Mouse (Mus musculus) thymus, postnatal 36 days (tissue): ENCODE measurements around the gene Smarcd3.
A peak's percentile ranks its signal among the peaks of the same experiment; 100 is the strongest.

Experiments used
- DNase-seq, 2 experiments: peaks; one replicate each; pipeline ENCODE4 v3.0.0; 2022; ENCODE audit warnings: mixed read lengths in 2 of 2

The Smarcd3 gene

DNA sequence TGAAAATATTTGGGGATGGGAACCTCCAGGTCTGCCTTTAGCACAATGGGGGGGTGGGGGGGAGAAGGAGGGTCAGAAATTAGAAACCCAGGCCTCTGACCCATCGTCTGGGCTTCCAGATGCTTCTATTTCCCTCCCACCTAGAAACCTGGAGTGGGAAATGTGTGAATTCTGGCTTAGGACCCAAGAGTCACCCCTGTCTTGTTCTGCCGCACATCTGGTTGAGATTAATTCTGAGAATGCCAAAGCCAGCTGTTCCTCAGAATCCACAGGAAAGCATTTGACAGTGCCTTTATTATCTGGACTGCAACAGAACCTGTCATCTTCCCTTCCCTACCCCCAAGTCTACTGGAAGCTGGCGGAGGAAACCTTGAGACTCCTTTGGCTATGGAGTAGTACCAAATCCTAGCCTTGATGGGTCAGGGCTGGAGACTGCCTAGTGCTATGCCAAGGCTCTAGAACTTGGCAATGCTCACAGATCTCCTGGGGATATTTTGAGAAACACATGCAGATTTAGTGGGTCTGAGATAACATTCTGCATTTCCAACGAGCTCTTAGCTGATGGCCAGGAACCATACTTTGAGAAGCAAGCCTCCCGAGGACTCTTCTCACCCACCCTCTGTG is 70.5 kb downstream of the Smarcd3 start:
- no peak for DNase-seq

DNA sequence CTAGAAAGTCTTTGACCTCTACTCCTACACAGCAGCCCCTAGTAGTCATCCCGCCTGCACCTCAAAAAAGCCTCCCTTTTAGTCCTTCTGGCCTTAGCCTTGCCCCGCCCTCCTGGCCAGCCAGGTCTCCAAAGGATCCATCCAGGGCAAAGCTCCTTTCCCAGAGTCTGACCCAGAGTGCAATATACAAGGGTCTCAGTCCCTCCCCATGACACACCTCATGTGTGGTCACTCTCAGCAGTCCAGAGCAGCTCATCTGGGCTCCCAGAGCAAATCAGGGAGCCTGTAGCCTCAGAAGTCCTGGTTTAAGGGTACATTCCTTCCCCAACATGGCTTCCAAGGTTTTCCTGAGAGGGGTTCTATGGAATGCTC is 72.9 kb downstream of the Smarcd3 start:
- DNase-seq: no peak

DNA sequence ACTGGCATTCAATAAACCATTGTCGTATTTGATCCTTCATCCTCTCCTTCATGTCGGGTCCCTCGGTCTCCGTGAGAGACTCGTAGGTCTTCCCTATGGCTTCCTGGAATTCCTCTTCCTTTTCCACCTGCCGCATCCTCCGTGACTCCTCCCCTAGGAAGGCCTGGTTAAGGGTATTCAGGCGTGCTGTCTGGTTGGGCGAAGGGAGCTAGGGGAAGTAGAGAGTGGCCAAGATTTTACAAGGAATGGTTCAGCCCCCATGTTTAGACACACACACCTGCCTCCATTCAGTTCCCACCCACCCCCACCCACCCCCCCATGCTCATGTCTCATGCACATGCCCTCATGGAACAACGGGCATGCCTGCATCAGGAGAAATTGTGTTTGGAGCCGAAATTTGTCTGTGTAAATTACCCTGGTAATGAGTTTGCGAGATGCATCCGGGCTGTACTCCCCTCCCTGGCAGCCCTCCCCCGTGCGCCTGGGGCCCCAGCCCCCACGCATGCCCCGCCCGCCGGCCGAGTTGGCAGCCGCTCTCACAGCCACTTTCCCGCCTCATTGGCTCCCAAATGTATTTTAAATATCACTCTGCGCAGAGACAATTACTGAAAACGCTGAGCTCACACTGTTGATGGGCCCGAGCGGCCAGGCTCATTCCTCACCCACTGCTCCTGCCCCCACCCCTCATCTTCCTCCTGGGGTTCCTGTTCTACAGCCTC is 73.5 kb downstream of the Smarcd3 start:
- DNase-seq: peak; percentile 42 to 55

DNA sequence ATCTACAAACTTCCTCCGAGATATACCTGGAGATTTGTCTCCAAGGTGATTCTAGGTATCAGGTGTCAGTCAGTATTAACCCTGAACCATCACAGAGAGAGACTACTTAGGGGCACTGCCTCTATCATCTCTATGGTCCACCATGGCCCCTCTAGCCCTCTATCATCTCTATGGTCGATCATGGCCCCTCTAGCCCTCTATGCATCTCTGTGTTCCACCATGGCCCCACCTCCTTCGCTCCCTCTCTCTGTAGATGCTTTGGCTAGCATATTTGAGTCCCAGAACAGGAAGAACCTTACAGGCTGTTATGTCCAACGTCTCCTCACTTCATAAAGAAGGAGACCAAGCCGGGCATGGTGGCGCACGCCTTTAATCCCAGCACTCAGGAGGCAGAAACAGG is 81.6 kb downstream of the Smarcd3 start:
- no peak for DNase-seq

- no peak for DNase-seq
Measured at GRCm38 (mm10) chr5:24541144-24541569, 83.1 kb downstream of the Smarcd3 start.
